Mouse (Mus musculus) thymus, adult 18-20 months (tissue): Measurements from ENCODE around the gene Olfr1467.

ENCODE experiments used
- DNase-seq, 2 experiments: peaks; one replicate each; pipeline ENCODE4 v3.0.0; 2022; ENCODE audit warnings: mixed read lengths in 2 of 2

The Olfr1467 gene

GRCm38 (mm10) chr19:13361936-13362335 is at the start of gene Olfr1467:
TSS of gene Olfr1467 (plus strand) at chr19:13362236.
- no peak for DNase-seq

- no peak for DNase-seq
Measured at GRCm38 (mm10) chr19:13315441-13315840, 46.6 kb upstream of the Olfr1467 start, which contains the start of gene Olfr1465. TSS of gene Olfr1465 (minus strand) at chr19:13315541.

DNA sequence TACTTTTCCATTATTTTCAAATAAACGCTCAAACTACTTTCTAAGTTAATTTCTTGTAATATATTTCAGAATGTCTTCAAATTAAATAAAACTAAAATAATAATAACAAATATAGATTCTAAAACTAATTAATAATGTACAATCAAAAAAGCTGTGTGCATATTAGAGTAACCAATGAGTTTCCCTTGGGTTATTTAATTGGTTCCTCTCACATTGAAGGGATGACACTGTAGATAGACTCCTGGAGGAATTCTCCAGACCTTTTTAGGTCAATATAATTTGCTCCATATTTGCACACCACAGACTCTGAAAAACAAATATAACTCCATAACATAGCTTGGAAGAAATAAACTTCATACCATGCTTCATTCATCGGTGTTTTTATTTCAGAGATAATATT is 23.5 kb upstream of the Olfr1467 start, which contains the start of gene Olfr1466:
TSS of gene Olfr1466 (plus strand) at position 301 of the 400 bp plus-strand sequence.
- DNase-seq: no peak

DNA sequence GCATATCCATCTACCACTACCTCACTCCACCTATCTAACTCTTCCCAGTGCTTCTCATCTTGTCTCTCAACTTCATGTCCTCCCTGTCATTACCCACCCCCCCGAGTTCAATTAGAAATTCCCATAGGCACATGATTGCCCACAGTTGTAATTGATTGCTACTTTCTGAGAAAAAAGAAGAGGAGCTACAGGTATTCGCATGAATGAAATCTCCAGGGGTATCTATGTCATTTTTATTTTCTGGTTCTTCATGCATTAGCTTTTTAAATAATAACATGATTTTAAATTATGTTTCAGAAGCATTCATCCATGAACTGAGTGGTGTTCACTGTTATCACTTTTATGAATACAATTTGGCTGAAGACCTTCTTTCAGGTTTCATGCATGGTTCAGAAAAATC is 45.5 kb downstream of the Olfr1467 start, which contains the start of gene Olfr1469:
TSS of gene Olfr1469 (plus strand) at position 301 of the 400 bp plus-strand sequence.
- DNase-seq: no peak
